20 mouse cellular contexts compared by ENCODE assay signal in the genomic region with DNA sequence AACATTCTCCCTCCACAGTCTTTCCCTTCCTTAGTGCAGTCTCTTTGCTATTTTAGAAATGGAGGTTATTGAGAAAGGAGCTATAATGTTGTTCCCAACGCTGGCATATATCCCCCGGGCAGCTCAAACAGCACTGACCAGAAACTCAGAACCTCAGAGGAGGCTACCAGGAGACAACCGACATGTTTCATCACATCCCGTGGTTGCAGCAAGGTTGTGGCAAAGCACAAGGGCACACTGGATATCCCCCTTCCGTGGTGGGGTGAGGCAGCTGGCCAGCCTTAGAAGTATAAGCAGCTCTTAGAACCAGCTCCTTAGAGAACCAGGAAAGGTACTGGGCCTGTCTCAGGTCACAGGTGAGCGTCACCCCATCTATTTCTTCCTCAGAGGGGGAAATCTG. TPM values are rescaled to one million over a fixed set of nuclear protein-coding genes. Genes with fewer than 3 reads are reported as not detected.
DNase-seq lines count a peak whose midpoint lies in the region; ATAC-seq and TF ChIP-seq lines count a peak whose summit lies in the region.
"Had no signal": no experiment of that assay in that cellular context is flagged by ENCODE, and none has a peak within 500 bp of the region (broad histone marks: within the 10 kb centered on the region; RNA-seq: fewer than 3 reads in every experiment).

No protein-coding gene starts in this region.

- TF ChIP-seq CTCF in stomach, postnatal 0 days (IDR thresholded peaks at IDR 0.05; ENCODE audit: low read depth): no peak

- no peak for ATAC-seq in forebrain, embryonic 12.5 days (ENCODE audit: low FRiP score)
- 0 out of 2 replicates have a peak, but pooled peaks have one; percentile 13 for ATAC-seq in liver, embryonic 16.5 days (ENCODE audit: low read depth)
- ATAC-seq in stomach, postnatal 0 days (ENCODE audit: low FRiP score, low TSS enrichment): 0 out of 2 replicates have a peak, but pooled peaks have one; percentile 4
- ATAC-seq: hindbrain, postnatal 0 days had no signal

- H3K9ac ChIP-seq in forebrain, embryonic 12.5 days: no peak overlapping the region
- no peak overlapping the region for H3K9ac ChIP-seq in liver, embryonic 16.5 days (ENCODE audit: low read depth, low read length)
- H3K9ac ChIP-seq in stomach, postnatal 0 days (ENCODE audit: low read length): no peak overlapping the region
- H3K9ac ChIP-seq: embryonic facial prominence, embryonic 12.5 days; liver, embryonic 14.5 days had no signal

- WGBS in forebrain, embryonic 10.5 days: 89% methylated on average over 6 of the region's 6 CpGs
- WGBS in forebrain, embryonic 12.5 days: 89% methylated on average over 6 of the region's 6 CpGs
- WGBS in liver, embryonic 16.5 days (ENCODE audit: insufficient replicate concordance): 43% methylated on average over 6 of the region's 6 CpGs
- WGBS in stomach, postnatal 0 days: 85% methylated on average over 6 of the region's 6 CpGs

- H3K9me3 ChIP-seq in forebrain, embryonic 10.5 days: no peaks in the 10 kb centered on the region
- H3K9me3 ChIP-seq in forebrain, embryonic 12.5 days: no peaks in the 10 kb centered on the region
- H3K9me3 ChIP-seq in liver, embryonic 16.5 days (replicated peaks; ENCODE audit: control insufficient read depth, low read length): no peaks in the 10 kb centered on the region
- H3K9me3 ChIP-seq in stomach, postnatal 0 days (ENCODE audit: control insufficient read depth, low read length): no peaks in the 10 kb centered on the region
- H3K9me3 ChIP-seq: embryonic facial prominence, embryonic 12.5 days had no signal

- H3K4me2 ChIP-seq in forebrain, embryonic 12.5 days: no peak overlapping the region
- no peak overlapping the region for H3K4me2 ChIP-seq in liver, embryonic 16.5 days (ENCODE audit: low read depth, low read length)
- no peak overlapping the region for H3K4me2 ChIP-seq in stomach, postnatal 0 days (replicated peaks; ENCODE audit: low read depth)
- H3K4me2 ChIP-seq: embryonic facial prominence, embryonic 12.5 days had no signal

- H3K27ac ChIP-seq in forebrain, embryonic 10.5 days: peak overlapping the region; percentile 1; the same call in 1 of the 2 replicates
- H3K27ac ChIP-seq in forebrain, embryonic 12.5 days: no peak overlapping the region
- H3K27ac ChIP-seq in liver, embryonic 16.5 days (ENCODE audit: low read length): 0 out of 2 replicates have a peak overlapping the region, but pooled peaks have one; percentile 12
- no peak overlapping the region for H3K27ac ChIP-seq in stomach, postnatal 0 days (replicated peaks)
- H3K27ac ChIP-seq: embryonic facial prominence, embryonic 12.5 days; hindbrain, postnatal 0 days; liver, embryonic 14.5 days had no signal

- no peak for DNase-seq in forebrain, embryonic 10.5 days (ENCODE audit: extremely low spot score, low spot score)
- peak; percentile 52 for DNase-seq in lung, postnatal 36 days
- no peak for DNase-seq in lung, postnatal 14 days
- DNase-seq in stomach, postnatal 0 days (ENCODE audit: low spot score): no peak
- no peak for DNase-seq in right cerebral cortex, postnatal 36 days (ENCODE audit: low spot score in 2 of 2)
- DNase-seq in layer of hippocampus, postnatal 10 days (ENCODE audit: low spot score in 2 of 2): no peak
- DNase-seq: adrenal gland, adult 8-10 months; cerebellum, adult 11-12 months; heart, postnatal 14 days; kidney, adult 18-20 months; layer of hippocampus, postnatal 36 days; left cerebral cortex, postnatal 4 days; right cerebral cortex, postnatal 14 days; thymus, postnatal 25 days had no signal

- TF ChIP-seq EP300 in stomach, postnatal 0 days (optimal IDR thresholded peaks at IDR 0.05): no peak

- H3K4me1 ChIP-seq in forebrain, embryonic 10.5 days: peaks cover 37% of the 10 kb centered on the region
- H3K4me1 ChIP-seq in forebrain, embryonic 12.5 days: peaks cover 3% of the 10 kb centered on the region
- peaks cover 8% of the 10 kb centered on the region for H3K4me1 ChIP-seq in liver, embryonic 16.5 days (ENCODE audit: control insufficient read depth, low read depth, low read length)
- H3K4me1 ChIP-seq in stomach, postnatal 0 days (replicated peaks; ENCODE audit: control insufficient read depth, insufficient read depth): no peaks in the 10 kb centered on the region
- H3K4me1 ChIP-seq: embryonic facial prominence, embryonic 12.5 days had no signal

- no peaks in the 10 kb centered on the region for H3K36me3 ChIP-seq in forebrain, embryonic 10.5 days (replicated peaks)
- H3K36me3 ChIP-seq in forebrain, embryonic 12.5 days (replicated peaks): no peaks in the 10 kb centered on the region
- no peaks in the 10 kb centered on the region for H3K36me3 ChIP-seq in liver, embryonic 16.5 days (ENCODE audit: control insufficient read depth, insufficient read depth)
- H3K36me3 ChIP-seq in stomach, postnatal 0 days (ENCODE audit: control insufficient read depth, insufficient read depth, low read length): no peaks in the 10 kb centered on the region
- H3K36me3 ChIP-seq: embryonic facial prominence, embryonic 12.5 days had no signal

- no peak overlapping the region for H3K4me3 ChIP-seq in forebrain, embryonic 10.5 days
- no peak overlapping the region for H3K4me3 ChIP-seq in forebrain, embryonic 12.5 days (replicated peaks)
- no peak overlapping the region for H3K4me3 ChIP-seq in liver, embryonic 16.5 days (ENCODE audit: low read depth, low read length)
- no peak overlapping the region for H3K4me3 ChIP-seq in stomach, postnatal 0 days (ENCODE audit: low read depth, low read length)
- H3K4me3 ChIP-seq: embryonic facial prominence, embryonic 12.5 days had no signal

- H3K27me3 ChIP-seq in forebrain, embryonic 10.5 days (ENCODE audit: poor library complexity, severe bottlenecking): no peaks in the 10 kb centered on the region
- H3K27me3 ChIP-seq in forebrain, embryonic 12.5 days: no peaks in the 10 kb centered on the region
- H3K27me3 ChIP-seq in liver, embryonic 16.5 days (ENCODE audit: control insufficient read depth, insufficient read depth, low read depth, low read length): no peaks in the 10 kb centered on the region
- H3K27me3 ChIP-seq in stomach, postnatal 0 days (ENCODE audit: control insufficient read depth, insufficient read depth, low read length): no peaks in the 10 kb centered on the region
- H3K27me3 ChIP-seq: embryonic facial prominence, embryonic 12.5 days had no signal

RNA-seq across cellular contexts. Expression of gene Klhl5, which starts 5.7 kb away (rescaled TPM):
- 21.5 and 21.8 TPM in 2 replicates for polyA plus RNA-seq in forebrain, embryonic 10.5 days (2016; fragmentation: Nextera tagmentation; extraction: Ambion mirVana)
- polyA plus RNA-seq in forebrain, embryonic 12.5 days (2016; fragmentation: Nextera tagmentation; extraction: Ambion mirVana): 47.1 and 47.6 TPM in 2 replicates
- 2.5 and 3.5 TPM in 2 replicates for polyA plus RNA-seq in liver, embryonic 16.5 days (2015; fragmentation: Nextera tagmentation; extraction: Ambion mirVana)
- 13.8 and 14.9 TPM in 2 replicates for polyA plus RNA-seq in stomach, postnatal 0 days (2015; fragmentation: Nextera tagmentation; extraction: Ambion mirVana)
- total RNA-seq in layer of hippocampus, postnatal 10 days (2021): 100 to 1,000 TPM in 1 of 2 experiments, 10 to 100 TPM in 1; 92.8 to 100 TPM

RNA-seq across cellular contexts. Expression of gene Tmem156, which starts 9.7 kb away (rescaled TPM):
- not detected in 2 replicates for polyA plus RNA-seq in forebrain, embryonic 10.5 days (2016; fragmentation: Nextera tagmentation; extraction: Ambion mirVana)
- 0.27 TPM in 1 of 2 replicates, not detected in the other for polyA plus RNA-seq in forebrain, embryonic 12.5 days (2016; fragmentation: Nextera tagmentation; extraction: Ambion mirVana)
- 0.64 and 0.72 TPM in 2 replicates for polyA plus RNA-seq in liver, embryonic 16.5 days (2015; fragmentation: Nextera tagmentation; extraction: Ambion mirVana)
- polyA plus RNA-seq in stomach, postnatal 0 days (2015; fragmentation: Nextera tagmentation; extraction: Ambion mirVana): 1.1 and 1.6 TPM in 2 replicates
- total RNA-seq in layer of hippocampus, postnatal 10 days (2021): under 1 TPM; 0.38 to 0.55 TPM
- total RNA-seq: left cerebral cortex, postnatal 4 days had no signal
- polyA plus RNA-seq: embryonic facial prominence, embryonic 12.5 days; neural tube, embryonic 14.5 days had no signal

Comparison
In these comparisons a context has a peak if more than half of its experiments do, and no peak if none do; other contexts are left out.
1. H3K27ac ChIP-seq: peak in forebrain, embryonic 10.5 days (single experiment) and liver, embryonic 16.5 days (single experiment); none in forebrain, embryonic 12.5 days (single experiment) and stomach, postnatal 0 days (single experiment).